Mouse (Mus musculus): ENCODE results near the gene Coro1b. TPM values are rescaled to one million over a fixed set of nuclear protein-coding genes. Genes with fewer than 3 reads are reported as not detected.
"Not testable (repeated sequence)": the region's sequence is repeated elsewhere in the genome, so short reads cannot be mapped to it uniquely, and the experiment has no call there.

Gene Coro1b
- polyA plus RNA-seq, 1 experiment from 2014 or later, result 184 TPM

GRCm38 (mm10) chr19:4120496-4120895 is 27.9 kb upstream of the Coro1b start:
- no peak for DNase-seq (ENCODE audit: low spot score)

GRCm38 (mm10) chr19:4121097-4121805 is 27.2 kb upstream of the Coro1b start:
- DNase-seq (ENCODE audit: low spot score), result peak; percentile 100

DNA sequence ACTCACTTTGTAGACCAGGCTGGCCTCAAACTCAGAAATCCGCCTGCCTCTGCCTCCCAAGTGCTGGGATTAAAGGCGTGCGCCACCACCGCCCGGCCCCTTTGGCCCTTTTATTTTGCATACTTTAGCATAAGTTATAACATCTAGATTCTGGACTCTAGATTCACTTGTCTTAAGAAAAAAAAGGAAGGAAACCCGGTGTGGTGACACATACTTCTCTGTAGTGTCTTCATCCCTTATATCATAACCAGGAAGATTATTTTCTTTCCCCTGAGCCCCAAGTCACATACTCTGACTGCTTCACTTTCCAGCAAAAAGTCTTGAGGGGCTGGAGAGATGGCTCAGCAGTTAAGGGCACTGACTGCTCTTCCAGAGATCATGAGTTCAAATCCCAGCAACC is 26.5 kb upstream of the Coro1b start:
- DNase-seq (ENCODE audit: low spot score), result not testable (repeated sequence)

GRCm38 (mm10) chr19:4122411-4123370 is 25.7 kb upstream of the Coro1b start:
- no peak for DNase-seq (ENCODE audit: low spot score)

DNA sequence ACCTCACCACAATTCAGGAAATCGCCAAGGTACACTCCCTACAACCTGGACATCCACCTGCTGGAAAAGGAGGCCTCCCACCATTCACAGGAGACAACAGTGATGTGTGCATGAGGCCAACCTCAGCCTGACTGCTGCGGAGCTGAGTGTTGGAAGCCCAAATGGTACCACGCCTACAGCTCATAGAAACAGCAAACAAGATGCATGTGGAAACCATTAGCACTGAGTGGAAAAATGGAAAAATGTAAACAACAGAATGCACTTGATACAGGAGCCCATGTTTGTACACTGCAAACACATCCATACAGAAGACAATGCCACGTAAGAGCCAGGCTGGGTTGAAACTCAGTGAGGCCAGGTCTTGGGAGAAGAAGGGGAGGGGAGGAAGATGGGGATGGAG is 24.0 kb upstream of the Coro1b start:
- DNase-seq (ENCODE audit: low spot score), result no peak

- not testable (repeated sequence) for DNase-seq (ENCODE audit: low spot score)
Observed at GRCm38 (mm10) chr19:4125268-4125667, 23.2 kb upstream of the Coro1b start.

- DNase-seq (ENCODE audit: low spot score), result peak; percentile 99
Observed at GRCm38 (mm10) chr19:4125741-4126696, 22.4 kb upstream of the Coro1b start, which contains the start of gene Aip. Aip (minus strand) TSS chr19:4125858.

DNA sequence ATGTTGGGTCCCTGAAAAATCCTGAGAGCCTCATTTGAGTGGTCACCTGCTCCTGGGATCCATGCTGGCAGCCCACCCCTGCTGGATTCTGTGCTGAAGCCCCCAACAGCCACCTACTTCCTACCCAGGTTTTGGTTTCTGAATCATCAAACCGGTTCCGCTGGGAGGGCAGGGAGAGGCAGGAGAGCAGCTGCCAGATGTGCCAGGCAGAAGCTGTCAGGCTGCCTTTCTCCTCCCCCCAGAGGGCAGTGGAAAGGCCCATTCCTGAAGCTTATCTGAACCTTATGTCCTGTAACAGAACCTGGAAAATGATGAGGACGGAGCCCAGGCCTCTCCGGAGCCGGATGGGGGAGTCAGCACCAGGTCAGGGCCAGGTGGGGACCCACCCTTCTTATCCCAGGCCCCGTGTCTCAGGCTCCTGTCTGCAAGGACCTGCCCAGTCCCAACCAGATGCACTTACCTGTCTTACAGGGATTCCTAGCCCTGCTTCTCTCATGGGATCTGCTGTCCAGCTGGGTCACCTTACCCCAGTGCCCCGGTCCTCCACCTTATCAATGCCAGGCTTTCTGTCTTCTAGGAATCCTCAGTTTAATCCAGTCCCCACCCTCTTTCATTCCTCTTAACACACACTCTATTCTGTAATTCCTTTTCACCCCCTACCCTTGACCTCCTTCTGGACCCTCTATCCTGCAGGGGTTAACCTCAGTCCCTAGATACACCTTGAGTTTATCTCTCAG is 21.5 kb upstream of the Coro1b start:
- peak; percentile 32 for DNase-seq (ENCODE audit: low spot score)

- DNase-seq (ENCODE audit: low spot score), result no peak
Observed at GRCm38 (mm10) chr19:4129462-4129861, 19.0 kb upstream of the Coro1b start.

GRCm38 (mm10) chr19:4130106-4130505 is 18.3 kb upstream of the Coro1b start:
- DNase-seq (ENCODE audit: low spot score), result no peak

DNA sequence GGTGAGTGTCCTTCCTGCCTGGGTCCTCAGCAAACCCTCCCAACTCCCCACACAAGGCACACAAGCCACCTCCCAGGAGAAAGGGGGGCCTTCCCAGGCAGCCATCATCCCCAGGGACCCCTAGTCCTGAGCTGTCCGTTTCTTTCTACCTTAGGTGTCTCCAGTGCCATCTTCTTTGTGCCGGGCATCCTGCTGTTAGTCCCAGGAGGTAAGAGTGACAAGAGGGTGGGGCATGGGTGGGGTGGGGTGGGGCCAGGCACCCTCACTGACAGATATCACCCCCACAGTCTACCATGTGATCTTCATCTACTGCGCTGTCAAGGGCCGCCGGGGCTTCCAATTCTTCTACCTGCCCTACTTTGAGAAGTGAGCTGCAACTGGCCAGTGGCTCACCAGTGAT is 17.3 kb upstream of the Coro1b start:
- DNase-seq (ENCODE audit: low spot score), result no peak

DNA sequence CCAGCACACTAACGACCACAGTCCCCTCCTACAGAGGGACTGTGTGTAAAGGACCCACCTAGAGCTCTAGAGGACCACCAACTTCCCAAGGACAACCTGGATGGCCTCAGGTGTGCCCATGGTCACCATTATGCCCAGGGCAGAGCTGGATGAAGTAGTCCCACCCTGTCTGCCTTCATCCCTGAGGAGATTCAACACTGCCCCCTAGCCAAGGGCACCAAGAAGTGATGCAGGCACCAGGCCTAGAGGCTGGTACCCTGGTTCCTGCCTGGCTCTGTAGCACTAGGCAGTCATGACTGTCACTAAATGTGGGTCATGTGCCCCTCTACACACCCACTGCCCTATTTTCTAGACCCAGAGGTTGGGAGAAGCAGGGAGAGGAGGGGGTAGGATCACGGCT is 16.7 kb upstream of the Coro1b start:
- DNase-seq (ENCODE audit: low spot score), result no peak

GRCm38 (mm10) chr19:4134354-4134753 is 14.1 kb upstream of the Coro1b start:
- no peak for DNase-seq (ENCODE audit: low spot score)

DNA sequence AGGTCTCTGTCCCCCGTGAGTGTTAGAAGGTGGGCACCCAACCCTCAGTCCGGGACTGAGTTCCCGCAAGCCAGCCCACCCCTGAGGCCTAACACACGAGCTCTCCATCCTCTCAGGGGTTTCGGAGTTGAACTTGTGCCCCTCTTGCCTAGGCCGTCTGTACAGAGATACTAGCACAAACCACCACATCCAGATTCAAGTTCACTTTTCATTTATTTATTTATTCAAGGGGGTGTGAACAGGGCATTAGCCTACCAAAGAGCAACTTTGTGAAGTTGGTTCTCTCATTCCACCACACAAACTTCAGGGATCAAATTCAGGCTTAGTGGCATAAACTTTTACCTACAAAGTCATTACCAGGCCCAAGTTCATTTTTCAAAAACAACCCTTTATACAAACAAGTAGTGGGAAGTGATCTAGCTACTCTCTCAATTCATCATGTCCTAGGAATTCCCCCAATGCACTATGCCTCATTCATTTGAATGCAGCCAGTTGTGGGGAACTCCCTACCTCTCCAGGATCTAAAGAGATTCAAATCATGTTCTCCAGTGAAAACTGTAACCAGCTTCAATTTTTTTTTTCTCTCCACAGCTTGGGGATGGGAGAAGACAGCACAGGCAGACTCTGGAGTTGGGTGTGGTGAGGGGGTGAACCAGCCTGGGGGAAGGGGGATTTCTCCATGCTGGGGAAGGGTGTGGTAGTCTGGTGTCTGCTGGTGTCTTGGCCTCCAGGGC is 13.0 kb upstream of the Coro1b start:
- not testable (repeated sequence) for DNase-seq (ENCODE audit: low spot score)

GRCm38 (mm10) chr19:4135963-4136345 is 12.5 kb upstream of the Coro1b start:
- DNase-seq (ENCODE audit: low spot score), result not testable (repeated sequence)

GRCm38 (mm10) chr19:4136463-4136862 is 12.0 kb upstream of the Coro1b start:
- DNase-seq (ENCODE audit: low spot score), result no peak

DNA sequence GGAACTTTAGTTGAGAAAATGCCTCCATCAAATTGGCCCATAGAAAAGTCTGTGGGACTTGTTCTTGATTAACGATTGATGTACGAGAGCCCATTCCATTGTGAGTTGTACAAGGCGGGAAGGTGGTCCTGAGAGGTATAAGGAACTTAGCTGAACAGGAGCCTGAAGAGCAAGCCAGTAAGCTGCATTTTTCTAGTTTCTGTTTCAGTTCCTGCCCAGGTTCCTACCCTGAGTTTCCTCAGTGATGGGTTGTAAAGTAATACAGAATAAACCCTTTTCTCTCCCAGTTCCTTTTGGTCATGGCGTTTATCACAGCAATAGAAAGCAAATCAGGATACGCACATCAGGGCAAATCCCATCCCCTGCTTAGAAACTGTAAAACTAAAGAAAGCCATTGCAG is 10.5 kb upstream of the Coro1b start:
- no peak for DNase-seq (ENCODE audit: low spot score)

GRCm38 (mm10) chr19:4139446-4139845 is 9.0 kb upstream of the Coro1b start, which contains the start of gene Gpr152:
Gpr152 (plus strand) TSS chr19:4139787.
- DNase-seq (ENCODE audit: low spot score), result no peak

- DNase-seq (ENCODE audit: low spot score), result no peak
Observed at GRCm38 (mm10) chr19:4140147-4140546, 8.3 kb upstream of the Coro1b start.
